In genomic region chr10:22618842-22619241, GRCm38 (mm10) we compare ENCODE assay signal across 9 mouse cellular contexts. TPM values are rescaled to one million over a fixed set of nuclear protein-coding genes. Genes with fewer than 3 reads are reported as not detected.
DNase-seq lines count a peak whose midpoint lies in the region; ATAC-seq lines count a peak whose summit lies in the region.
"Had no signal": no experiment of that assay in that cellular context is flagged by ENCODE, and none has a peak within 500 bp of the region (broad histone marks: within the 10 kb centered on the region; RNA-seq: fewer than 3 reads in every experiment).

No protein-coding gene starts in this region.

- no peak overlapping the region for H3K4me3 ChIP-seq in midbrain, embryonic 14.5 days (replicated peaks; ENCODE audit: low read depth, low read length)
- no peak overlapping the region for H3K4me3 ChIP-seq in midbrain, embryonic 10.5 days
- H3K4me3 ChIP-seq in hindbrain, embryonic 16.5 days (ENCODE audit: low read length) = no peak overlapping the region
- H3K4me3 ChIP-seq: lung, embryonic 15.5 days had no signal

- no peaks in the 10 kb centered on the region for H3K27me3 ChIP-seq in midbrain, embryonic 14.5 days (ENCODE audit: control insufficient read depth, insufficient read depth, low read length)
- no peaks in the 10 kb centered on the region for H3K27me3 ChIP-seq in midbrain, embryonic 10.5 days (ENCODE audit: low read depth, poor library complexity, severe bottlenecking)
- H3K27me3 ChIP-seq in hindbrain, embryonic 16.5 days (replicated peaks; ENCODE audit: control insufficient read depth, insufficient read depth, low read length) = no peaks in the 10 kb centered on the region
- H3K27me3 ChIP-seq: lung, embryonic 15.5 days had no signal

- DNase-seq in cerebellum, adult 11 months = peak; percentile 14
- DNase-seq in midbrain, embryonic 14.5 days = peak; percentile 28
- no peak for DNase-seq in midbrain, embryonic 10.5 days (ENCODE audit: low spot score)
- peak; percentile 22 for DNase-seq in cerebellum, adult 9-11 months
- peak; percentile 29 to 30 for DNase-seq in layer of hippocampus, adult 8-10 months (ENCODE audit: low spot score in 2 of 2)
- peak; percentile 18 for DNase-seq in thymus, postnatal 25 days

- no peak for ATAC-seq in cerebellum, adult (ENCODE audit: insufficient number of reproducible peaks, low FRiP score, low TSS enrichment)
- no peak for ATAC-seq in midbrain, embryonic 14.5 days (ENCODE audit: low FRiP score, low TSS enrichment)
- no peak for ATAC-seq in hindbrain, embryonic 16.5 days

- H3K9ac ChIP-seq in midbrain, embryonic 14.5 days (replicated peaks; ENCODE audit: low read length) = no peak overlapping the region
- no peak overlapping the region for H3K9ac ChIP-seq in hindbrain, embryonic 16.5 days (ENCODE audit: low read depth, low read length)
- H3K9ac ChIP-seq: lung, embryonic 15.5 days had no signal

- H3K4me1 ChIP-seq in midbrain, embryonic 14.5 days (ENCODE audit: control insufficient read depth, insufficient read depth, low read length) = no peaks in the 10 kb centered on the region
- peaks cover 7% of the 10 kb centered on the region for H3K4me1 ChIP-seq in midbrain, embryonic 10.5 days
- H3K4me1 ChIP-seq in hindbrain, embryonic 16.5 days (ENCODE audit: control insufficient read depth, insufficient read depth, low read depth, low read length) = no peaks in the 10 kb centered on the region
- H3K4me1 ChIP-seq: lung, embryonic 15.5 days had no signal

- WGBS in midbrain, embryonic 14.5 days = 67% methylated on average over 2 of the region's 2 CpGs
- 72% methylated on average over 2 of the region's 2 CpGs for WGBS in midbrain, embryonic 10.5 days
- WGBS in hindbrain, embryonic 16.5 days = 75% methylated on average over 2 of the region's 2 CpGs

- H3K9me3 ChIP-seq in midbrain, embryonic 14.5 days (ENCODE audit: control insufficient read depth, low read length) = no peaks in the 10 kb centered on the region
- peaks cover 11% of the 10 kb centered on the region for H3K9me3 ChIP-seq in midbrain, embryonic 10.5 days (replicated peaks)
- no peaks in the 10 kb centered on the region; the same call in 1 of the 2 replicates for H3K9me3 ChIP-seq in hindbrain, embryonic 16.5 days (ENCODE audit: control insufficient read depth, low read length)
- H3K9me3 ChIP-seq: lung, embryonic 15.5 days had no signal

- H3K4me2 ChIP-seq in midbrain, embryonic 14.5 days (ENCODE audit: low read length) = no peak overlapping the region
- no peak overlapping the region for H3K4me2 ChIP-seq in hindbrain, embryonic 16.5 days (ENCODE audit: low read length)
- H3K4me2 ChIP-seq: lung, embryonic 15.5 days had no signal

- H3K27ac ChIP-seq in midbrain, embryonic 14.5 days (replicated peaks; ENCODE audit: low read depth, low read length) = no peak overlapping the region
- H3K27ac ChIP-seq in midbrain, embryonic 10.5 days (replicated peaks) = no peak overlapping the region
- H3K27ac ChIP-seq in hindbrain, embryonic 16.5 days (ENCODE audit: low read depth, low read length) = no peak overlapping the region
- H3K27ac ChIP-seq: lung, embryonic 15.5 days had no signal

- H3K36me3 ChIP-seq in midbrain, embryonic 14.5 days (ENCODE audit: control insufficient read depth, insufficient read depth, low read length) = no peaks in the 10 kb centered on the region
- no peaks in the 10 kb centered on the region for H3K36me3 ChIP-seq in midbrain, embryonic 10.5 days
- H3K36me3 ChIP-seq in hindbrain, embryonic 16.5 days (ENCODE audit: control insufficient read depth, insufficient read depth, low read length) = no peaks in the 10 kb centered on the region
- H3K36me3 ChIP-seq: lung, embryonic 15.5 days had no signal

RNA-seq across cellular contexts. Expression of gene Slc2a12, which starts 26.0 kb away (rescaled TPM):
- polyA plus RNA-seq in midbrain, embryonic 14.5 days (2014; fragmentation: Nextera tagmentation; extraction: Ambion mirVana) = 1.2 and 4.6 TPM in 2 replicates
- polyA plus RNA-seq in midbrain, embryonic 10.5 days (2016; fragmentation: Nextera tagmentation; extraction: Ambion mirVana) = 1.5 and 1.7 TPM in 2 replicates
- total RNA-seq in layer of hippocampus, adult 8-10 months (2022) = 1 to 10 TPM; 3.0 to 6.4 (median 4.8) TPM
- polyA plus RNA-seq in hindbrain, embryonic 16.5 days (2015; fragmentation: Nextera tagmentation; extraction: Ambion mirVana) = 7.2 and 7.6 TPM in 2 replicates
